Mouse (Mus musculus): ENCODE data around the gene Gtf3c2. TPM values are rescaled to one million over a fixed set of nuclear protein-coding genes. Genes with fewer than 3 reads are reported as not detected.
A peak's percentile ranks its signal among the peaks of the same experiment; 100 is the strongest.
"Not testable (repeated sequence)": the region's sequence is repeated elsewhere in the genome, so short reads cannot be mapped to it uniquely, and the experiment has no call there.

Gtf3c2 gene
- total RNA-seq (2015), result 58.8 and 63.2 TPM in 2 replicates
- total RNA-seq (2017), result 43.0 and 43.1 TPM in 2 replicates

DNA sequence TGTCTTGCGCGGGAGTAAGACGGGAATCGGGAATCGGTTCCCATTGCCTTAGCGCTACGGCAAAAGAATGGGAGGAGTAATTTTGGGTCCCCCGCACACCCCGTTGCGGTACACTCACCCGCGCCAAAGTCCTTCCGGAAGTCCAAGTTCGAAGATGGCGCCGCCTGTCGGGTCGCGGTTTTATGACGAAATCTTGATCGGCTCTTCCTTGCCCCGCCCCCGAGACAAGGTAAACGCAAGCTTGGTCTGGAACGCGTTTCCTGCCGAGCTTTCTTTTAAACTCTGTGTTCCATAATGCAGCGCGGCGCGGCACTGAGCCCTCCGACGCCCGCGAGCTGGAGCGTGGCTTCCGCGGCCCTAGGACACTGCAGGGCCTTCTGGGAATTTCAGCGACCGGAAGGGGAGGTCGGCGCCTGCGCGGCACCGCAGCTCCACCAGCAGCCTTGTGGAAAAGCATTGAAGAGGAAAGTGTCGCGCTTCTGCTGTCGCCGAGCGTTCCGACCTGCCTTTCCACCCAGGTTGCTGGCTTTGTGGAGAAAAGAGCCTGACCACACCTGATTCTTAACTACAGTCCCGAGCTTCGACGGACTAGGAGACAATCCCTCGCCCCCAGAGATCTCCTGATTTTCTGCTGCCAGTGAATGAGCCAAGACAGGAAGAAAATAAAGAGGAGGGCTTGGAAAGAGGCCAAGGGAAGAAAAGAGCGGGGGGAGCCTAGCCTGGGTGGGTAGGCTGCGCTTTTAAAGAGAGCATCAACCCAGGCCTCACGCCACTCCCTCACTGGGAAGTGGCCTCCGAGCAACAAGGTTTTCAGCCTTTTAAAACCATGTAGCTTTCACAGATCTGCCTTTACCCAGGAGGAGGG lies at the start of gene Gtf3c2, which contains the start of gene Gm29609:
TSS of gene Gtf3c2 (minus strand) at position 379 of the 865 bp plus-strand sequence.
TSS of gene Gm29609 (minus strand) at position 146 of the 865 bp plus-strand sequence.
- ATAC-seq (ENCODE audit: poor library complexity, severe bottlenecking), result peak; percentile 91

DNA sequence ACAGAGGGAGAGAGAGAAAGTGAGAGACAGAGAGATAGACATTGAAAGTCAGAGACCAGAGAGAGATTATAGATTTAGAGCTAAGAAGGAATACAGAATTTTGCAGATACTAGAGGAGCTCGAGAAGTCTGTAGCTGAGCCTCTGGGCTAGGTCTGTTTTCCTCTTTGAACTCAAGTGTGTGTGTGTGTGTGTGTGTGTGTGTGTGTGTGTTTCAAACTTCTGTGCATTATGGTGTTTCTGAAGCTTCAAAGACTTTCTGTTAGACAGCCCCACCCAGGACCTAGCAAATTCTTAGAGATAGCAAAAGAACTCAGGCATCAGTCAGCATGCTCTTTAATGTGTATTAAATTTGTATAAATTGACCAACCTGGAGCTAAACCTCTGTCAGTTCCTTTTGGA lies 46.7 kb upstream of the Gtf3c2 start:
- no peak for ATAC-seq (ENCODE audit: poor library complexity, severe bottlenecking)

DNA sequence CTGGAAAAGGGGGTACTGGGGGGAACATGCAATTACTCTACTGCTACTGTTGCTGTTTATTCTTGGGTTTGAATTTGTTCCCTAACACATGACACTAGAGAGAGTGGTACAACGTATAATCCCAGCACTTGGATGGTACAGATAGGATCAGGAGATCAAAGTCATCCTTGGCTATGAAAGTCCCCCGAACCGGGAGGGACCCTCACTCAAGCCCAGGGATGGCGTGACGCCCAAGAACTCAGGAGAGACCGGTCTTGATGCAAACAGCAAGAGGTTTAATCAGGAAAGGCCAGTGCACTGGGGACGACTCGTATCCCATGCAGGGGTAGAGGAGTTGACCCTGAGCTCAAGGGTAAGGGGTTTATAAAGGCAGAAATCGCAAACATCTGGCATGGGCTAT lies 42.8 kb upstream of the Gtf3c2 start:
- no peak for ATAC-seq (ENCODE audit: poor library complexity, severe bottlenecking)

DNA sequence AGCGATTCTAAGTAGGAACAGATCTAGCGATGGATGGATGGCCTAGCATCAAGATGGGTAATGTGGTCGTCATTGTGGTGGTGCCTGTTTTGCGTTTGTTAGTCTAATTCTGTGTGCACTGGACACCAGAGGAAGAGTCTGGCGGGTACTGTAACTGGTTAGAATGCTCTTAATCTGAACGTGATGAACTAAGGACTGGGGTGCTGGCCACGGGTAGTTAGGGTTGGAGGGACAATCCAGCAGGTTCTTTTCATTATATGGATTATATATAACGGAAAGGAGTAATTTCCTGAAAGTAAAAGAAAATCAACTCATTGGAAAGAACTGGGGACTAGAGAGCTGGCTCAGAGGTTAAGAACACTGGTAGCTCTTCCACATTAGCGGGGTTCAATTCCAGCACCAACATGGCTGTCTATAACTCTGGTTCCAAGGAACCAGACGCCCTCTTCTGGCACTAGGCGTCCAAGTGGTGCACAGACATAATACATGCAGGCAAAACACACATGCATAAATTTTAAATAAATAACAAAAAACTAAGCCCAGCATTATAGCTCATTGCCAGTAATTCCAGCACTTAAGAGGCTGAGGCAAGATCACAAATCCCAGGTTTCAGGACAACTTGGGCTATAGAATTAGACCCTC lies 41.5 kb upstream of the Gtf3c2 start:
- no peak for ATAC-seq (ENCODE audit: poor library complexity, severe bottlenecking)

DNA sequence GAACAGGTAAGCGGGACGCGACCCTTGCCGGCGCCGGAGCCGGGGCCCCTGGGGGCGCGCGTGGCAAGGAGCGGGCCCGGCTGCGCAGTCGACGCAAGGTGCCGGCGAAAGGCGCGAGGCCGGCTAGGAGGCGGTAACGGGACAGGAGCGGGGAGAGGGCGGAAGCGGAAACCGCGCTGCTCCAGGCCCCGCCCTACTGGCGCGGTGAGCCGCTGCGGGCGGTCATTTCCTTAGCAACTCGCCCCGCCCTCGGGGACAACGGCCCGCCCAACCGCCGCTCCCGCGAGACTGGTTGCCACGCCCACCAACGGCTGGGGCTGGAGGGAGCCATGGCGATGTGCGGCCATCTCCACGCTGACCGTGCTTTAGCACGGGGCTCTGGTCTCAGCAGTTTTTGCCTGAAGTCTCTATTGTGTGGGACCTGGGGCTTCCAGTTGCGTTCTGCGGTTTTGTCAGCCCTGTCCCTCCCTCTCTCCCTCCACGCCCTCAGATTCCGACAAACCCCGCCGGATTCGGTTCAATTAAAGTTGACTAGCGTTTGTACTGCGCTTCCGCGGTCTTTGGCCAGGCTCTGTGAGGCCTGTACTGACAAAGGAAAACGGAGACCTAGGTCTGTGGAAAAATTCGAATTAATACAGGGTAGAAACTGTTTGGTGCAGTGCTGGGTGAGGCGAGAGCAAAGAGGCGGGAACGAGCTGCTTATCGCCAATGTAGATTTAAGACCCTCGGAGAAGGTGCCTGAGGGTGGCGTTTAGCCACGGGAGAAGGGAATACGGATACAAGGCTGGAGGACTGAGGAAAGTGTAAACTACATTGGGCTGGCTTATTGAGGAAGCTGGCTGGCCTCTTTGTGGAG lies 40.7 kb upstream of the Gtf3c2 start, which contains the start of gene Ppm1g:
TSS of gene Ppm1g (minus strand) at position 240 of the 856 bp plus-strand sequence.
- ATAC-seq (ENCODE audit: poor library complexity, severe bottlenecking), result peak; percentile 98

DNA sequence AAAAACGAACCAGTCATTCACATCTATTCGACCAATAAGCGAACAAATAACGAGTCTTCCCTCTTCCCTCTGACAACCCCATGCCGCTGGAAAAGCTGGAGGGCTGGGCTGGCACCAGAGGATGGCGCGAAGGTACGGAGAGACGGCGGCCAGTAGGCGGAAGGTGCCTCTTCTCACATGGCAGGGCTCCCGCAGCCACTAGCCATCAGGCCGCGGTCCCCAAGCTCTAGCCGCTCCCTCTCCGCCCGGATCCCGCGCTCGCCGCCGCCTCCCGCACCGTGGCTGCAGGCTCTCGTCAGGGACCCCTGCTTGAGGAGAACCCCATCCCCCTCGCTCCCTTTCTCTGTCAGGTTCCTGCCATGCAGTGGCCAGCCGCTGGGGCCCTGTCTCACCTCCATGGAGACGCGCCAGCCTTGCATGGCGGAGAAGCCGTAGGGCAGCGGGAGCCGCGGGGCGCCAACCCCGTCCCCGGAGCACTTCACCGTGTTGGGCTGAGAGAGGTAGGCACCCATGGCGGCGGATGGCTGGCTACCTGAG lies 40.0 kb upstream of the Gtf3c2 start:
- peak; percentile 43 for ATAC-seq (ENCODE audit: poor library complexity, severe bottlenecking)

DNA sequence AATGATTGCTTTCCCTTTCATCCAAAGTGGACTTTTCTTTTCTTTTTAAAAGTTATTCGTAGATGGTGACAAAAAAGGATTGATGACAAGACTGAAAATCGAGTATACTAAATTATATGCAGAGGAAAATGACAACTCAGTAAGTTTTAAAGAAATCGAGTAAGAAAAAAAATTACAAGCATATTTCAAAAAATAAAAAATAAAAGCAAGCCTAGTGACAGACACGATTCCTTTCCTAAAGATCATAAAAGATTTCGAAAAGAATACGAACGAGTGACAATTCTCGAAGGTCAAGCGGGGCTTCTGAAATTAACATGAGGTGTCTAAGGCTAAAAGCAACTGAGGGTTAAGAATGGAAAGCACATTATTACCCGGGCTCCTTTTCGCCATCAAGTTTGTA lies 39.5 kb upstream of the Gtf3c2 start:
- no peak for ATAC-seq (ENCODE audit: poor library complexity, severe bottlenecking)

DNA sequence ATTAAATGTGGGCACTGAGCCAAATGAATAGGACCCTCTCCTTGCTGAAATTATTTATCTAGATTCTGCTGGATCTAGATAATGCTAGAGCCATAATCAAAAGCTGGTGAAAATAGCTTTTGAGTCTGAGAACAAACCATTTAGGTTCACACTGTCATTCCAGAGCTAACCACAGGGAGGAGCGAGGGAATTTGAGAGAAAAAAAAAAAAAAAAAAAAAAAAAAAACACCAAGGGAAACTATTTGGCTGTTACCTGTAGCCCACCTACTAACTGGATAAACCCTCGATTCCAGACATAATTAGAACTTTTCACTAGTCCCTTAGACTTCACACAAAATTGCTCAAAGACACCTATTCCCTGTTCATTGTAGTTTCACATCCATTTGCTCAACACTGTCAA lies 39.1 kb upstream of the Gtf3c2 start:
- no peak for ATAC-seq (ENCODE audit: poor library complexity, severe bottlenecking)

DNA sequence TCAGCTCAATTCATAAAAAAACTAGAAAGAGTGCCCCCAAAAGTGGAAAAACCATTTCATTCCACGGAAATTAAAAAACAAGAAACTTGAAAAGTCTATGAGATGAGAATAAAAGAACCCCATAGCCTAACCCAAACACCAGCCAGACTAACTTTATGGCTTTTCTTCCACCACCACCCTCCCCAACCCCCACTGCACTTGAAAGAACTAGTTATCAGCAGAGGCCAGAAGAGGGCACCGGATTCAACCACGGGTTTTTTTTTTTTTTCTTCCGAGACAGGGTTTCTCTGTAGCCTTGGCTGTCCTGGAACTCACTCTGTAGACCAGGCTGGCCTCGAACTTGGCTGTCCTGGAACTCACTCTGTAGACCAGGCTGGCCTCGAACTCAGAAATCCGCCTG lies 38.4 kb upstream of the Gtf3c2 start:
- ATAC-seq (ENCODE audit: poor library complexity, severe bottlenecking), result no peak

DNA sequence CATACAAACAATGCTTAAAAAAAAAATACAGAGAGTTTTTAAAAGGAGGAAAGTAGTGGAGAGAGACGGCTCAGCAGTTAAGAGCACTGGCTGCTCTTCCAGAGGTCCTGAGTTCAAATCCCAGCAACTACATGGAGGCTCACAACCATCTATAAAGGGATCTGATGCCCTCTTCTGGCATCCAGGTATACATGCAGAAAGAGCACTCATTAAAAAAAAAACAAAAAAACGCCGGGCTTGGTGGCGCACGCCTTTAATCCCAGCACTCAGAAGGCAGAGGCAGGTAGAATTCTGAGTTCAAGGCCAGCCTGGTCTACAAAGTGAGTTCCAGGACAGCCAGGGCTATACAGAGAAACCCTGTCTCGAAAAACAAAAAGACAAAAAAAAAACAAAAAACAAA lies 36.6 kb upstream of the Gtf3c2 start:
- not testable (repeated sequence) for ATAC-seq (ENCODE audit: poor library complexity, severe bottlenecking)

DNA sequence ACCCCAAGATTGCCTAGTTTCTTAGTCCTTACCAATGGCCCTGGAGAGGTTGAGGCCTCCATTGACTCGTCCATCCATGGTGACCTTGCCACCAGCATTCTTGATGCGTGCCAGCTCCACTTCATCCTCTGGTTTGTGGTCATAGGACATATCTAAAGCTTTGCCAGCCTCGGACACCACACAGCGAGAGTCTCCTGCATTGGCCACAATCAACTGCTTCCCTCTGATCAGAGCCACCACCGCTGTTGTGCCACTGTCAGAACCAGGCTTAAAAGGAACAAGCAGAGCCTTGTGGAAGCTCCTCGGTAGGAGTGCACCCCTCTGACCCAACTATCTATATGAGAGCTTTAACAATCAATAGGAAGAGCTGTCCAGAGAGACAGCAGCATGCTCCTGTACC lies 24.5 kb upstream of the Gtf3c2 start:
- ATAC-seq (ENCODE audit: poor library complexity, severe bottlenecking), result no peak

DNA sequence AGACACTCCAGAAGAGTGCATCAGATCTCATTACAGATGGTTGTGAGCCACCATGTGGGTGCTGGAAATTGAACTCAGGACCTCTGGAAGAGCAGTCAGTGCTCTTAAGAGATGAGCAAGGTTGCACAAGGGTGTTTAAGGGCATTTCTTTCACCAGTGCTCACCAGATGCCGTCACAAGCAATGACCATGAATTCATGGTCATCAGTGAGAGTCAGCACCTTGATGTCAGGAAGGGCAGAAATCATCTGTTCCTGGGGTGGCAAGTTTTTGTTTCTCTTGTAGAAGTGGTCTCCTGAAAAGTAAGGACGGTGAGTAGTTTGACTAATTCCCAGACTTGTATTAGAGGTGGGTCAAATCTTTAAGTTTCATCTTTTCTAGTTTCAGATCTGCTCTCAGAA lies 23.9 kb upstream of the Gtf3c2 start:
- ATAC-seq (ENCODE audit: poor library complexity, severe bottlenecking), result no peak

DNA sequence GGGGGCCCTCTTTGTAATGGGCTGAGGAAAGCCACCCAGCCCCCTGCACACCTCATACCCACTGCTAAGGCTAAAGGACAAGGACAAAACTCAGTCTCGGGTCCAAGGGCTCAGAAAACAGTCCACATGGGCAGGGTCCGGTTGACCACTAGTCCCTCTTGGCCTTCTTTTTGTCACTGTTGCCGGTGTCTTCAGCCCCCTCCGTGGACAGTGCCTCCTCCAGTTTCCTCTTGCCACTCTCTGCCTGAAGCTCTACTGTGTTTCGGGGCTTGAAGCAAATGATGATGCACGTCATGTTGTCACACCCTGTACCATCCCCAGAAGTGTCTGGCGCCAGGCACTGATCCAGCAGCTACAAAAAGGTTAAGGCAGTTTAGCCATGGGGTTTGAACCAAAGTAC lies 23.0 kb upstream of the Gtf3c2 start:
- ATAC-seq (ENCODE audit: poor library complexity, severe bottlenecking), result no peak

DNA sequence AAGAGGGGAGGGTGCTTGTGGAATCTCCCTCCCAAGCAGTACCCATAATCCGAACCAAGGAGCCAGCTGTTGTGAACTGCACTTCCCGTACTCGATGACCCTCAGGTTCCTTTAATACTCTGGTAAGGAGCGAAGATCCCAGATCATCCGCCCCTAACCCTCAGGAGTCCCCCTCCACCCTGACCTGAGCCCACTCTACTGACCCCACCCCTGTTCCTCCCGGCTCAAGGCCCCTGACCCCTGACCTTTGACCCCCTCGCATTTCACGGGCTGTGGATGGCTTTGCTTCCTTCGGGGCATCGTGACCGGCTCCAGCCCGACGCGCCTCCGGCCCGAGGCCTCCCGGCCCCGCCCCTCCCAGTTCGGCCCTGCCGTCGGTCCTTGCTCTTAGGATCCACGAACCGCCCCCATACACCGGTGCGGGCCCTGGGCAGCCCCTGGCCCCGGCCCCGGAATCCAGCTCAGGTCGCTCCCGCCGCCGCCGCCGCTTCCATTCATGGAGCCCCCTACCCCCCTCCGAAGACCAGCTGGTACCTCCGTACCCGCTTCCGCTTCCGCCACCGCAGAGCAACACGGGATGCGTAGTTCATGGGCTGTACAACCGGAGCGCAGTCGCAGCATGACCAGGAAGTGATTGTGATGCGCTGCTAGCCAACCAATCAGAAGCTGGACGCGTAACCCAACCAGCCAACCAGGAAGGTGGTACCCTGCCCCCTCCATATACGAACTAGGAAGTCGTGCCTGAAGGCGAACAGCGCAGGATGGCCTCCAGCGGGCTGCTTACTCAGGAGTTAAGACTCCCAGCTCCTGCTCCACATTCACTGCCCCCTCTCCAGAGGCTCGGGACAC lies 22.0 kb upstream of the Gtf3c2 start, which contains the start of gene Zfp513:
TSS of gene Zfp513 (minus strand) at position 562 of the 849 bp plus-strand sequence.
- ATAC-seq (ENCODE audit: poor library complexity, severe bottlenecking), result peak; percentile 95

DNA sequence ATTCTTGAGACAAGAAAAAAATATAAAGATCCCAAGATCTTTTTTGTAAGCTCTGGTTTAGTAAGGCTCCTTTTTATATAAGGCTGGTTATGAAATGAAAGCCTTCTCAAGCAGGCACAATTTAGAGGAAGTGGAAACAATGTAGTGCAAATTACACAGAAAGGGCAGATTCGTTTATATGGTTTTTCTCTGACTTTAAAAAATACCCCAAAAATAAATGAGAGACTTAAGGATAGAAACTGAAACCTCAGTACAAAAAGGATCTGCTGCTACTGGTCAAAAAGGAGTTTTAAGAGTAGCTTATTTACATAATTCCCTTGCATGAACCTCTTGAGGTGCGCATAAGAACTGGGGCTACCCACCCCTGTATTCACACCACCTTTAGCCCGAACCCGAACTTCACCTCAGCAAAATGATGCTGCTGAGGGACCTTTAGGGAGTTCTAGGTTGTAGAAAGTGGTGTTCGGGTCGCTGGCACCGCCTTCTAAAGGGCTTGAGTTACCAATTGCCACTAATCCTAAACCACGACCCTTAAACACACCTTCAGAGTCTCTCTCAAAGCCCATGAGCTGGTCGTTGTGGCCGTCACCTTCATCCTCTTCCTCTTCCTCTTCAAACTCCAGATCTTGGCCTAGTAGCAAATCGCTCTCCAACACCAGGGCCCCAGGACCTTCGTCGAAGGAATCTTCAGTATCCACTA lies 21.2 kb upstream of the Gtf3c2 start:
- ATAC-seq (ENCODE audit: poor library complexity, severe bottlenecking), result no peak

DNA sequence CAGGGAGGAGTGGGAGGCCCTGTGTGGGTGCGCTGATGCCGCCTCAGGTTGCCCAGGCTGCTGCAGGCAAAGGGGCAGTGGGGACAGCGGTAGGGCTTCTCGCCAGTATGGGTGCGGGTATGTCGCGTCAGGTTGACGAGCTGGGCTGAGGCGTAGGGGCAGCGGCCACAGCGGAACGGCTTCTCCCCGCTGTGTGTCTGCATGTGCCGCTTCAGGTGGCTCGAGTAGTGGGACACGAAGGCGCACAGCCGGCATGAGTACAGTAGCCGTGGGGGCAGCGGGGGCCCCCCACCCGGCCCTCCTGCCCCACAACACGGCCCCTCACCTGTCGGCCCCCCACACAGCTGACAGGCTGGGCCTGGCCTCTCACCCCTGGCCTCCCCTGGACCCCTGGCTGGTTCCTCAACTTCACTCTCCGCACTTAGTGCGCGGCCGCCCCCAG lies 20.4 kb upstream of the Gtf3c2 start:
- no peak for ATAC-seq (ENCODE audit: poor library complexity, severe bottlenecking)

DNA sequence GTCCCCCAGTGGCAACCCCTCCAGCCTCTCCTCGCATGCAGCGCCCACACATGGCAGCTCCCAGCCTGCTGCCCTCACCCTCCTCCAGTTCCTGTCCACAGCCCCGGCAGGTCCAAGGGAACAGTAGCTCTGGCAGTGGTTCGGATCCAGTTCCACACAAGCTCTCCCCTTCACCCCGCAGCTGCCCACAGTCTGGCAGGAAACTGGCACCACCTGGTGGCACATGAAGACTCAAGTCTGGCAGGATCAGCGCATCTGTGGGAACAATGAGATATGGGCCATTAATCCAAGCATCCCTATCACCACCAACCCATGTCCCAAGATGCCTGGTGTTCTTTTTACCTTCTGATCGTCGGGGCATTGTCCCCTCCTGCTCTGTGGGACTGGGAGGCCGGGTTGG lies 19.9 kb upstream of the Gtf3c2 start:
- ATAC-seq (ENCODE audit: poor library complexity, severe bottlenecking), result no peak

DNA sequence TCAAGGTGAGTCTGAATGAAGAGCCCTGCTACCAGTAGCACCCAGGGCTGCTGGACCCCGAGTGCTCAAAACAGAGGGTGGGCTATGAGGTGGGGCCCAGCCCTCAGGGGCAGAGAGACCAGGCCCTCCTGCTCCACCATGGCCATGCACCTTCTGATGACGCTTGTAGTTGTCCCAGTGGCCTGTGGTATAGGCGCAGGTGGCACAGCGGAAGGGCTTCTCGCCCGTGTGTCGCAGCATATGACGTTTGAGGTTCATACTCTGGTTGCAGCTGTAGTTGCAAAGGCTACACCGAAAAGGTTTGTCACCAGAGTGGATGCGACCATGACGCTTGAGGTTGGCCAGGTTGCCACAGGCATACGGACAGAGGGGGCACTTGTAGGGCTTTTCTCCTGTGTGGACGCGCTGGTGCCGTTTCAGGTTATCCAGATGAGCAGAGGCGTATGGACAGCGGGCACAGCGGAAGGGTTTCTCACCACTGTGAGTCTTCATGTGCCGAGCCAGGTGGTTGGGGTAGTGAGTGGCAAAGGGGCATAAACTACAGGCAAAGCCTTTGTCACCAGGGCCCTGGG lies 19.5 kb upstream of the Gtf3c2 start:
- ATAC-seq (ENCODE audit: poor library complexity, severe bottlenecking), result no peak

Measured in megakaryocyte, adult 5-6 weeks (primary cell).